Mouse (Mus musculus) lung, embryonic 14.5 days (tissue): Measurements from ENCODE around the gene Olfr612. TPM values are rescaled to one million over a fixed set of nuclear protein-coding genes. Genes with fewer than 3 reads are reported as not detected.

Source experiments
- ATAC-seq: fragments of 200-750 bp; cut with Nextera tagmentation; 2 replicates; pipeline ENCODE4 v1.8.0; 2017; ENCODE audit warnings: mild to moderate bottlenecking, moderate TSS enrichment, moderate library complexity; ENCODE audit not compliant: insufficient read depth
- DNase-seq: peaks from one replicate; pipeline ENCODE4 v3.0.0-alpha.2; 2015
- H3K27ac ChIP-seq: fragments of 300-500 bp; sonication (generic); 2 replicates; pipeline ENCODE4 v1.5.1; 2014; ENCODE audit warnings: low read depth, mild to moderate bottlenecking, moderate library complexity
- H3K27me3 ChIP-seq: fragments of 300-500 bp; sonication (generic); 2 replicates; pipeline ENCODE4 v1.6.1; 2014; ENCODE audit warnings: low read length, control low read depth; ENCODE audit not compliant: insufficient read depth
- H3K36me3 ChIP-seq: fragments of 300-500 bp; sonication (generic); 2 replicates; pipeline ENCODE4 v1.6.1; 2014; ENCODE audit warnings: control low read depth; ENCODE audit not compliant: insufficient read depth
- H3K4me1 ChIP-seq: fragments of 300-500 bp; sonication (generic); 2 replicates; pipeline ENCODE4 v1.6.1; 2014; ENCODE audit warnings: antibody characterized with exemption, control low read depth; ENCODE audit not compliant: insufficient read depth
- H3K4me2 ChIP-seq: fragments of 300-500 bp; sonication (generic); 2 replicates; pipeline ENCODE4 v1.6.1; 2014; ENCODE audit warnings: mild to moderate bottlenecking
- H3K4me3 ChIP-seq: fragments of 300-500 bp; sonication (generic); 2 replicates; pipeline ENCODE4 v1.5.1; 2014; ENCODE audit warnings: low read depth, low read length
- H3K9ac ChIP-seq: fragments of 300-500 bp; sonication (generic); 2 replicates; pipeline ENCODE4 v1.6.1; 2014
- H3K9me3 ChIP-seq: fragments of 300-500 bp; sonication (generic); 2 replicates; pipeline ENCODE4 v1.6.1; 2016; ENCODE audit warnings: low read depth, low read length, control low read depth
- CTCF ChIP-seq: IDR thresholded peaks from 2 replicates; pipeline ENCODE4 v1.5.1; 2016; ENCODE audit warnings: antibody characterized with exemption, low read depth
- WGBS: fragments of 180-500 bp; shearing (Covaris S2); extraction: QIAGEN DNeasy Blood & Tissue Kit; methylation state at CpG from one replicate; pipeline ENCODE4 v1.1.7; 2014; 5-methylcytosine and 5-hydroxymethylcytosine counted together
- microRNA-seq: library from miRNA; unstranded; fragments of <30 nt; microRNA quantifications from one replicate; pipeline ENCODE4, GENCODE M21; 2016; ENCODE audit warnings: borderline number of aligned reads
- polyA plus RNA-seq: library from polyadenylated mRNA; unstranded; fragments of >200 nt; fragmentation: Nextera tagmentation; extraction: Ambion mirVana; gene quantifications from 2 replicates; pipeline ENCODE4 v1.2.1, GENCODE M21; 2014

The Olfr612 gene
- polyA plus RNA-seq, 1 experiment from 2014 or later = not detected

DNA sequence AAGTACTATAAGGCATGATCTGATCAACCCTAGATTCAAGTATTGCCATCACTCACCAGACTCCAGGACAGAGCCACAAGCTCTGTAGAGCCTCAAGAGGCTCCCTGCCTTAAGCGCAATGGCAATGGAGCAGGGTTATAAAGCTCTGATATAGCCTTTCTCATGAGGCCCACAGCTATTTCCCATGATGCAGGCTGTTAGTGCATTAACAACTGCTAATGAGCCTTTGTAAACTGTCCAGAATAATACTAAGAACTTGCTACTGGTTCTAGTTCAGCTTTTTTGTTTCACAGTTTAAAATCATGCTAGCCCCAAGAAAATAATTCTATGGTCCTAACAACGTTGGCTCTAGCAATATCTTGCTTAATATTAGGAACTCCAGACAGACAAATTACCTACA lies 30.5 kb downstream of the Olfr612 start, which contains the start of gene Olfr610:
Olfr610 (minus strand) TSS at position 101 of the 400 bp plus-strand sequence.
- Histone ChIP-seq H3K27me3 (no peaks in the 10 kb centered on the region), H3K4me2 (no peak within 1 kb of the TSS), H3K4me3 (no peak within 1 kb of the TSS), H3K9me3 (no peaks in the 10 kb centered on the region), H3K4me1 (no peaks in the 10 kb centered on the region), H3K9ac (no peak within 1 kb of the TSS), H3K36me3 (no peaks in the 10 kb centered on the region), H3K27ac (no peak within 1 kb of the TSS)
- DNase-seq (no peak), ATAC-seq (no peak)
- WGBS = 78% methylated on average over 2 of the region's 2 CpGs
- TF ChIP-seq CTCF = no peak

DNA sequence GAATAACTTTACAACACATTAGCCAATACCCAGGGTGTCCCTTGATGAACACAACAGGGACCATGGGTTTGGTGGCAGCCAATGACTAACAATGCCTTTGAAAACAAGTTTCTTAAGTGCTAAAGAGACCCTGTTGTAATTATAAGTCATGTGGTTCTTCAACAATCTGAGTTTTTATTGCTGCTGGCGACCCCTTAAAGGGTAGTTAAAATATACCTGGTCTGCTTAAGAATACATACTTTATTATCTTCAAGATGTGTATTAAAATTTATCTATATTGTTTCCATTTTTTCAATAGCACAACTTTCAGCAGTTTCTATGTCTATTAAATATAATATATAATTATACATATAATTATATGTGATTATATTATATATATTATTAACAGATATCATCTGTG lies 44.6 kb downstream of the Olfr612 start, which contains the start of gene Olfr609:
Olfr609 (minus strand) TSS at position 101 of the 400 bp plus-strand sequence.
- 50% methylated on average over 1 of the region's 1 CpGs for WGBS
- no peak within 1 kb of the TSS for H3K4me3 ChIP-seq
- no peaks in the 10 kb centered on the region for H3K4me1 ChIP-seq
- no peak within 1 kb of the TSS for H3K27ac ChIP-seq
- no peak for ATAC-seq
- no peak for TF ChIP-seq CTCF
- no peaks in the 10 kb centered on the region for H3K9me3 ChIP-seq
- no peaks in the 10 kb centered on the region for H3K36me3 ChIP-seq
- no peak within 1 kb of the TSS for H3K4me2 ChIP-seq
- DNase-seq = no peak
- no peak within 1 kb of the TSS for H3K9ac ChIP-seq
- no peaks in the 10 kb centered on the region for H3K27me3 ChIP-seq

Small RNA genes within 50 kb of the gene (microRNA-seq; reads per million reads assigned to microRNA genes)
- gene Gm26506 = not detected

Other genes with a start within 250 kb of the Olfr612 start
- gene Olfr596, start 237.1 kb downstream of the Olfr612 start, polyA plus RNA-seq = not detected in 2 replicates
- gene Olfr597, start 226.4 kb downstream of the Olfr612 start, polyA plus RNA-seq = not detected in 2 replicates
- not detected in 2 replicates for gene Olfr598, start 219.1 kb downstream of the Olfr612 start, polyA plus RNA-seq
- not detected in 2 replicates for gene Olfr599, start 206.8 kb downstream of the Olfr612 start, polyA plus RNA-seq
- not detected in 2 replicates for gene Olfr600, start 193.0 kb downstream of the Olfr612 start, polyA plus RNA-seq
- gene Olfr601, start 180.1 kb downstream of the Olfr612 start, polyA plus RNA-seq = not detected in 2 replicates
- gene Olfr603, start 156.5 kb downstream of the Olfr612 start, polyA plus RNA-seq = not detected in 2 replicates
- not detected in 2 replicates for gene Usp17lc, start 127.6 kb downstream of the Olfr612 start, polyA plus RNA-seq
- gene Olfr605, start 97.3 kb downstream of the Olfr612 start, polyA plus RNA-seq = not detected in 2 replicates
- gene Olfr606, start 93.7 kb downstream of the Olfr612 start, polyA plus RNA-seq = not detected in 2 replicates
- not detected in 2 replicates for gene Olfr607, start 78.6 kb downstream of the Olfr612 start, polyA plus RNA-seq
- not detected in 2 replicates for gene Olfr608, start 72.8 kb downstream of the Olfr612 start, polyA plus RNA-seq
- not detected in 2 replicates for gene Olfr609, start 44.7 kb downstream of the Olfr612 start, polyA plus RNA-seq
- gene Olfr610, start 30.6 kb downstream of the Olfr612 start, polyA plus RNA-seq = not detected in 2 replicates
- gene Olfr611, start 21.9 kb downstream of the Olfr612 start, polyA plus RNA-seq = not detected in 2 replicates
- gene Olfr613, start 5.4 kb upstream of the Olfr612 start, polyA plus RNA-seq = not detected in 2 replicates
- not detected in 2 replicates for gene Olfr615, start 13.4 kb upstream of the Olfr612 start, polyA plus RNA-seq
- gene Olfr616, start 26.4 kb upstream of the Olfr612 start, polyA plus RNA-seq = not detected in 2 replicates
- gene Olfr617, start 30.3 kb upstream of the Olfr612 start, polyA plus RNA-seq = not detected in 2 replicates
- gene Olfr618, start 47.4 kb upstream of the Olfr612 start, polyA plus RNA-seq = not detected in 2 replicates
- not detected in 2 replicates for gene Olfr619, start 57.9 kb upstream of the Olfr612 start, polyA plus RNA-seq
- gene Olfr620, start 69.8 kb upstream of the Olfr612 start, polyA plus RNA-seq = not detected in 2 replicates
- not detected in 2 replicates for gene Olfr622, start 100.0 kb upstream of the Olfr612 start, polyA plus RNA-seq
- not detected in 2 replicates for gene Olfr623, start 121.0 kb upstream of the Olfr612 start, polyA plus RNA-seq
- 0.03 TPM in 1 of 2 replicates, not detected in the other for gene Olfr624, start 128.5 kb upstream of the Olfr612 start, polyA plus RNA-seq
- gene Olfr625-ps1, start 140.0 kb upstream of the Olfr612 start, polyA plus RNA-seq = not detected in 2 replicates
- gene Olfr243, start 172.0 kb upstream of the Olfr612 start, polyA plus RNA-seq = not detected in 2 replicates
- not detected in 2 replicates for gene Olfr628, start 187.7 kb upstream of the Olfr612 start, polyA plus RNA-seq
- not detected in 2 replicates for gene Olfr629, start 202.2 kb upstream of the Olfr612 start, polyA plus RNA-seq
- not detected in 2 replicates for gene Olfr630, start 214.6 kb upstream of the Olfr612 start, polyA plus RNA-seq
- gene Olfr69, start 228.9 kb upstream of the Olfr612 start, polyA plus RNA-seq = not detected in 2 replicates
- not detected in 2 replicates for gene Olfr68, start 237.0 kb upstream of the Olfr612 start, polyA plus RNA-seq
- gene Olfr67, start 249.1 kb upstream of the Olfr612 start, polyA plus RNA-seq = not detected in 2 replicates